Mouse (Mus musculus): ENCODE results near the gene Zcchc24. TPM values are rescaled to one million over a fixed set of nuclear protein-coding genes. Genes with fewer than 3 reads are reported as not detected.

Gene Zcchc24
- total RNA-seq, 2 experiments from 2014 or later: 33.3 to 35.7 TPM

DNA sequence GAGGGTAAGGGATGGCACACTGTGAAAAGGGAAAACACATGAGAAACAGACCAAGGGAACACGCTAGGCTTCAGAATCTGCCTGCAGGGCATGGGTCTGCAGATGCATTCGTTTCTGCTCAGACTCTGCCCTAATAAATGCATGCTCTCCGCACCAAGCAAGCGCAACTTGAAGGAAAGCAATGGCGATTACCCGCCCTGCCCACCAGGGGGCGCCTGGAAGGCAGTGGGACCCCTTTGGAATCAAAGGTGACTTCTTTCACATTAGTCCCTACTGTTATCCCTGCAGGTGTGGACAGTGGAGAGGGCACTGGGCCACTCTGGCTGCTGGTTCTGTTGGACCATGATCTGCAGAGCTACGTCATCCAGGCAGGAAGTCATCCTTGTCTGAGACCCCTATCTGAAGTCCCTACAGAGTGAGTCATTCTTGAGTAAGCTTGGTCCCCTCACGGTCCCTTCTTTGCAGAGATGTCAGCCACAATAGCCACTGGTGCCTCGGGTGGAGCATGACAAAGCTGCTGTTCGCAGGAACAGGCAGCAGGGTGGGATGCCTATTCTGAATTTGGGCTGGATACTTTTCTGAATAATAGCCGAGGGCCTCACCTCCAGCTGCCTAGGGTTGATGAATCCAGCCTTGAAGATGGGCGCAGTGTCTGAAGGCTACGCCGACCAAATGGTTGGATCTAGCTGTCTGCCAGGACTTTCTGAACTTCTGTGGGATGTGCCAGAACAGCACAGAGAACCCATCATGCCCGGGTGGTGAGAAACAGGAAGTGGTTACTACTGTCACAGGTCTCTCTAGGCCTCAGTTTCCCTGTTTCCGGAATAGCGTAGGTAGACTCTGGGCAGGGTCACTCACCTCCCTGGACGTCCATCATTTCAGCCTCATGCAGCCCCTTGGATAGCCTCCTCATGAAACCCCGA is 42.4 kb downstream of the Zcchc24 start:
- DNase-seq (ENCODE audit: low spot score): no peak
- intact Hi-C loops (cut with DNase I): loop anchor here (5.0 kb wide), 2 partner anchors 41 to 76 kb away; partner anchors contain the start of gene Zcchc24

DNA sequence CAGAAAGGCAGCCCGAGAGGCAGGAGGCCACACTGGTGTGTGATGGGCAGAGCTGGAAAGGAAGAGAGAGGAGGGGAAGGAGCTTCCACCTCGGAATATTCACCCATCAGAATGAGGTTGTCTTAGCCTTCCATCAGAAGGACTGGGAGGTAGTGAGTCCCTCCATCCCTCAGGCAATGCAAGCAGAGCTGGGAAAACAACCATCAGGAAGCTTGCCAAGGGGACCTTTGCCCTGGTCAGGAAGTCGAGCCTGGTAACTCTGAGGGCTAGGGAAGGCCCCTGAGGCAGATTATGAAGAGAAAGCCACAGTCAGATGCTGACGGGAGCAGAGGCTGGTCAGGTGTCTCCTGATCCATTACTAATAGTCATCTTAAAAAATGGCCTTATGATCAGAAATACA is 43.1 kb downstream of the Zcchc24 start:
- no peak for DNase-seq (ENCODE audit: low spot score)
- intact Hi-C loops (cut with DNase I): loop anchor here (5.0 kb wide), 2 partner anchors 42 to 77 kb away; partner anchors contain the start of gene Zcchc24

- DNase-seq (ENCODE audit: low spot score): no peak
- intact Hi-C loops (cut with DNase I): loop anchor here (5.0 kb wide), 2 partner anchors 42 to 77 kb away; partner anchors contain the start of gene Zcchc24
Observed at GRCm38 (mm10) chr14:25725032-25725497, 43.8 kb downstream of the Zcchc24 start.

DNA sequence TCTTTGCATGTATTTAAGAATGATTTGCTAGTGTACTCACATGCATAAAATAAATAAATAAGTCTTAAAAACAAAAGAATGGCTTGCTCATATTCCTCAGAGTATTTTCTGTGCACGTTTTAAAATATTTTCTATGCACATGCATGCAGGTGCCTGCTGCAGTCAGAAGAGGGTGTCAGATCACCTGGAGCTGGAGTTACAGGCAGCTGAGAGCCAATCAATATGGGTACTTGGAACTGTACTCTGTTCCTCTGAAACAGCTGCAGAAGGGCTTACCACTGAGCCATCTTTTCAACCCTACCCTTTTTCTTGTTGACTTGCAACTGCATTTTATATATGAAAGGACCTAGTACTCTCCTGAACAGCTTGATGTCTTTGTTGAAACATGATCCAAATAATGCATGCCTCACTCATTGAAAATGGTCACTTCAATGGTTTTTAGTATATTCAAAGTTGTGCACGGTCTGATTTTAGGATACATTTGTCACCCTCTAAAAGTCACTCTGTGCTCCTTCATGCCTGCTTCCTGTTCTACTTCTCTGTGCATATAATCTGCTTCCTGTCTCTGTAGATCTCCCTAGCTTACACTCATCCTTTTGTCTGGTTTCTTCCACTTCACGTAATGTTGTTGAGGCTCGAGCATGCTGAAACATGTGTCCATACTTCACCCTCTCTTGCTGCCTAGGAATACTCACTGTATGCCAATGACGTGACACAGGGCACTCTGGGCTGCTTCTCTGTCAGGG is 47.7 kb downstream of the Zcchc24 start:
- intact Hi-C loops (cut with DNase I): no loop called here
- DNase-seq (ENCODE audit: low spot score): no peak

GRCm38 (mm10) chr14:25719371-25719770 is 49.5 kb downstream of the Zcchc24 start:
- DNase-seq (ENCODE audit: low spot score): no peak
- intact Hi-C loops (cut with DNase I): no loop called here

GRCm38 (mm10) chr14:25718471-25718870 is 50.4 kb downstream of the Zcchc24 start:
- intact Hi-C loops (cut with DNase I): no loop called here

DNA sequence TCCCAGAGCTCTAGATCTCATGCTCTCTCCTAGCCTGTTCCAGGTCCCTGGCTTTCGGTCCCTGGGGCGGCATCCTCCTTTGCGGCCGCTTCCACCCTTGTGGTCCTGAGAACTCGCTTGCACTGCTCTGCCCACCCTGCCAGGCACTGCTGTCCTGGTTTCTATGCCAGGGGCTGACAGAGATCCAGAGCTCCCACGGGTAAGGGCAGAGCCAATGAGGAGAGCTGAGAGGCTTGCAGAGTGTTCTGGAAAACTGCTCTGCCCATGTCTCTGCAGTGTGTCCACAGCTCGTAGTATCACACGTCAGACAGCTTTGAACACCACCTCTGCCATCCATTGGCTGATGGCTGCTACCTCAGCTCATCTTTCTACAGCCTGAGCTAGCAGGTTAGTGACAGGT is 51.1 kb downstream of the Zcchc24 start:
- intact Hi-C loops (cut with DNase I): no loop called here
- no peak for DNase-seq (ENCODE audit: low spot score)

More at GRCm38 (mm10) chr14:25718471-25718870, 50.4 kb downstream of the Zcchc24 start:
- DNase-seq (ENCODE audit: low spot score): peak; percentile 60

GRCm38 (mm10) chr14:25716528-25716927 is 52.3 kb downstream of the Zcchc24 start:
- no peak for DNase-seq (ENCODE audit: low spot score)
- intact Hi-C loops (cut with DNase I): no loop called here

DNA sequence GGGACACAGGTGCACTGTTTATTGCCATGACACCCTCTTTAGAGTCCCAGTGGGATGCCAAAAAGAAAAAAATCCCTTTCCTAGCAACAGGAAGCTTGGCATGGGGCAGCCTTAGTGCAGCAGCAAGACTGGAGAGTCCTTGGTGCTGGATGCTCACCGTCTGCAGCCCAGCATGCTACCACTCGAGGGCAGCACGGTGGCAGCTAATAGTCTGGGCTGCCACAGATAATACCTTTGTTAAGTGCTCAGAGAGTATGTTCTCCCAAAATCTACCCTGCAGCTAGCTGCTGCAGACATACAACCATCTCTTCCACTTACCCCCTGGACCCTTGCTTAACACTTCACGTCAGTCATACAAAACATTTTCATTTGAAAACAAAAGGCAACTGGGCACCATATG is 55.4 kb downstream of the Zcchc24 start:
- intact Hi-C loops (cut with DNase I): no loop called here
- DNase-seq (ENCODE audit: low spot score): no peak

DNA sequence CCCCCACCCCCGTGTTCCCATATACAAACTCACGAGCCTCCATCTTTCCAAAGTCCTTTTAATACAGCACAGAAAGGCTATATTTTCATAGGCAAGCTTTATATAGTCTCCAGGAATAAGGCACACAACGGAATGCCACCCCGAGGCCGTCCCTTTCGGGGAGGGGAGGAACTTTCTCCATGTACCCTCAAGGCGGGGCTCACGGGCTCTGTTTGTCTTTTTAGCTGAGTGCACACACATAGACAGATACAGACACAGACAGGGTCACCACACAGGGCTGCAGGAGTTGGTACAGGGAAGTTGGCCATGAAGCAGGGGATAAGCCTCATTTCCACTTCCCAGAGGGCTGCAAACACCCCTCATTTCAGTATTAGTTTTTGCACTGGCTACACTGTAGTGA is 57.2 kb downstream of the Zcchc24 start:
- intact Hi-C loops (cut with DNase I): no loop called here
- DNase-seq (ENCODE audit: low spot score): no peak

DNA sequence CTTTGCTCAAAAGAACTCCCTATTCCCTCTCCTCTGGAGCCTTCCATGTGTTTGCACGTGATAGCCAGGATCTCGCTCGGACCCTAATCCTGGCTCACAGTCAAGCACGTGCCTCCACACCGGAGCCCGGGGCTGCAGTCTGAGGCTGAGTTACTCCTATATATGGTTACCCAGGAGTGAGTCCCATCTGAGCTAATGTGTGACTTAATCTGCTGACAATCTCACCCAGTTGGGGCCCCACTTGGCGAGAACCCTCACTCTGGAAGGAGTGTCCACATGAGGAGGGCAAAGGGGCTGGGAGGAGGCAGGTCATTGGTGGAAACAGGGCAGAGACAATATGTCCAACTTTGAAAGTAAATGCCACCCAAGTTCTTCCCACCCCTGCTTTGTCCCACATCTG is 57.7 kb downstream of the Zcchc24 start:
- intact Hi-C loops (cut with DNase I): no loop called here
- DNase-seq (ENCODE audit: low spot score): no peak

- intact Hi-C loops (cut with DNase I): no loop called here
- DNase-seq (ENCODE audit: low spot score): no peak
Observed at GRCm38 (mm10) chr14:25710681-25711080, 58.2 kb downstream of the Zcchc24 start.

DNA sequence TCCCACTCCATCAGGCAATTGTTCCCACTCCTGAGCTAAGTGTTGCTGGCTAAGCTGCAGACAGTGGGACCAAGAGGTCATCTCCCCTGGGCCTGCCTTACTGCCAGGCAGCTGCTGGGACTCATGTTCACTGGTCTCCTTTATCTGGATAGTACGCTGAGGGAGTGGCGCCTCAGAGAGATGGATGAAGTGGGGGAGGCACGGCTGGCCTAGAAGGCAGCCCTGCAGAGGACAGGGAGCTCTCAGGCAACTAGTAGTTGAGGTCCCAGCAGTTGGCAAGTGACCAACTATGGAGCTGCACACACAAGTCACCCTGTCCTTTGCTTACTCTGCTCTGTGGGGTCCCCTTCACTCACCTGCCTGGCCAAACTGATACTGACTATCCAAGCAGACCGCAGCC is 58.8 kb downstream of the Zcchc24 start:
- DNase-seq (ENCODE audit: low spot score): peak; percentile 59
- intact Hi-C loops (cut with DNase I): no loop called here

- intact Hi-C loops (cut with DNase I): loop anchor here (1.0 kb wide), 1 partner anchor 91 kb away; no protein-coding TSS in a partner anchor
- peak; percentile 48 for DNase-seq (ENCODE audit: low spot score)
Observed at GRCm38 (mm10) chr14:25708917-25709316, 59.9 kb downstream of the Zcchc24 start.

DNA sequence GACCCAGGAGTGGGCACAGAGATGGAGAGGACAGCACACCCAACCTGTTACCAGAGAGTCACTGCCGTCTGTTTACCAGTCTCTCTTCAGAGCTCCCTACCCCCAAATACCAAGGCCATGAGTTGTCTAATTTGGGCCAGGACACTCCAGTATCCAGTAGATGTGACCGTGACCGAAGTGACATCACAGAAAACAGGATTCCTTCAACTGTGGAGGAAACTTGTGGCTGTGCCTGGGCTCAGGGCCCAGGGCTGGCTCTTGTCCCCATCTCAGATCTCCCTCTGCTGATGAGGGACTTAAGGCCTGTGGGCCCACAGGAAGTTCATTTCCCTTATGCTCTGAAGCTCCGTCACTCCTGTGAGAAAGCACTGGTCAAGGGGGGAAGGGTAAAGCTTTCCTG is 60.4 kb downstream of the Zcchc24 start:
- intact Hi-C loops (cut with DNase I): loop anchor here (1.0 kb wide), 1 partner anchor 92 kb away; no protein-coding TSS in a partner anchor

GRCm38 (mm10) chr14:25707691-25708181 is 61.1 kb downstream of the Zcchc24 start:
- peak; percentile 47 for DNase-seq (ENCODE audit: low spot score)
- intact Hi-C loops (cut with DNase I): loop anchor here (1.0 kb wide), 1 partner anchor 93 kb away; no protein-coding TSS in a partner anchor

More for the DNA sequence above, 60.4 kb downstream of the Zcchc24 start:
- peak; percentile 79 for DNase-seq (ENCODE audit: low spot score)

DNA sequence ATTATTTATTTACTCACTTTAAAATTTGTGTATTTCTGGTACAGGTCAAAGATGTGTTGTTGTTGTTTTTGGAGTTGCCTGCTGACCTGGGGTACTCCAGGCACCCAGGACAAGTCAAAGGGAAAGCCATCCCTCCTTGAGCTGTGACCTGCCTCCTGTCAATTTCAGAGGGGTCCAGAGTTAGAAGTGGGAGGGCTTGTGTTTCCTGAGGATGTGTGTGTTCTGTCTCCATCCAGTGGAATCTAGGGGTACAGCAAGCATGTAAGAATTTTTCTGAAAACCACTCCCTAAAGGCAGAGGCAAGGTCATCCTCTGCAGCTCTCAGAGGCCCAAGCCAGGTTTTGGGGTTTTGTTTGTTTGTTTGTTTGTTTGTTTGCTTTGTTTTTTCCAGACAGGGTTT is 66.9 kb downstream of the Zcchc24 start:
- DNase-seq (ENCODE audit: low spot score): no peak

DNA sequence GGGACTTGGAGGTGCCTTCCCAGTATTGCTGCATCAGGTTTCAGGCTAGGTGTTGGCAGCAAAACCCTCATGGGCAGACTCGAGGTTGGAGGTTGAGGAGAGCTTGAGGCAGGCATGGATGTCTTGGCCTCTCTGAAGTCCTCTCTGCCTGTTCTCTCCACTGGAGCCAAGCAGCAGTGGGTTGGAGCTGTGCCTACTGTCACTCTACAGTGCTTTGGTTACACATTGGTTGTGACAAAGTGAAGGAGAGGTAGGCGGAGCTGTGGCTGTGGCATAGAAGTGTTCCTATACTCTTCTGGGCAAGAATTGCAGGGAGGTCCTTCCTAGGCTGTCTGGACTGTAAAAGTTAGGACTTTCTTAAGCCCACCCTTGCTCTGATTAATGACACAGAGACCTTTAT is 72.5 kb downstream of the Zcchc24 start:
- no peak for DNase-seq (ENCODE audit: low spot score)
- intact Hi-C loops (cut with DNase I): no loop called here

More for the DNA sequence above, 66.9 kb downstream of the Zcchc24 start:
- intact Hi-C loops (cut with DNase I): no loop called here

DNA sequence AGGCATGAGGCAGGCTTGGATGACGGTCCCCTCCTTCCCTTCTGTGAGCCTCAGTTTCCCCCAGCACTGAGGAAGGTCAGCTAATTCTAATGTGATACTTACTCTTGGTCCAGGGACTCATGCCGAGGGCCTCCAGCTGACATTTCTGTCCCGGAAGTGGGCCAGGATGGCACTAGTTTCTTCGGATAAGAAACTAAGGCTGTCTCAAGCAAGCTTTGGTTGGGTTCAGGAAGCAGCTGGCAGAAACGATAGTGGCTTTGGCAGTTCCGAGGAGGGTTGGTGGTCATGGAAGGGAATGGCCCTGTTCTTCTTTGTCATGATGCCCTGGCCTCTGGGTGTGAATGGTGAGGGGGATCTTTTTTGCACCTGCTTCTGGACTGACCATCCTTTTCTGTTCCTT is 73.8 kb downstream of the Zcchc24 start:
- intact Hi-C loops (cut with DNase I): loop anchor here (2.0 kb wide), 1 partner anchor 34 kb away; no protein-coding TSS in a partner anchor
- DNase-seq (ENCODE audit: low spot score): no peak

GRCm38 (mm10) chr14:25694569-25694897 is 74.3 kb downstream of the Zcchc24 start:
- intact Hi-C loops (cut with DNase I): loop anchor here (2.0 kb wide), 1 partner anchor 34 kb away; no protein-coding TSS in a partner anchor
- DNase-seq (ENCODE audit: low spot score): no peak
